Mouse (Mus musculus) embryonic fibroblast, embryonic 13.5 days (primary cell): Measurements from ENCODE around the gene Anks4b. TPM values are rescaled to one million over a fixed set of nuclear protein-coding genes. Genes with fewer than 3 reads are reported as not detected.

Experiments used
- H3K27ac ChIP-seq: 2 replicates; pipeline ENCODE4 v1.5.1; 2012; ENCODE audit warnings: low read length, control low read depth, inconsistent platforms; ENCODE audit not compliant: insufficient read depth
- H3K4me1 ChIP-seq: 2 replicates; pipeline ENCODE4 v1.6.1; 2011; ENCODE audit warnings: low read length; ENCODE audit not compliant: control insufficient read depth, insufficient read depth
- H3K4me3 ChIP-seq: 2 replicates; pipeline ENCODE4 v1.5.1; 2011; ENCODE audit warnings: mild to moderate bottlenecking, control low read depth, low read length; ENCODE audit not compliant: insufficient read depth
- CTCF ChIP-seq: IDR thresholded peaks from 2 replicates; pipeline ENCODE4 v1.5.1; 2011; ENCODE audit warnings: mild to moderate bottlenecking, control low read depth, low read length, moderate library complexity, borderline replicate concordance; ENCODE audit not compliant: insufficient read depth
- POLR2A ChIP-seq: IDR thresholded peaks from 2 replicates; pipeline ENCODE4 v1.6.1; 2011; ENCODE audit warnings: low read depth, mild to moderate bottlenecking, control low read depth, low read length, moderate library complexity
- polyA plus RNA-seq: library from polyadenylated mRNA; stranded (reverse); fragments of >200 nt; gene quantifications from 2 replicates; pipeline ENCODE4 v1.2.4, GENCODE M21; 2011; ENCODE audit warnings: low read depth; ENCODE audit not compliant: missing spikeins, insufficient read length

Anks4b gene
- polyA plus RNA-seq, 1 experiment = not detected

DNA sequence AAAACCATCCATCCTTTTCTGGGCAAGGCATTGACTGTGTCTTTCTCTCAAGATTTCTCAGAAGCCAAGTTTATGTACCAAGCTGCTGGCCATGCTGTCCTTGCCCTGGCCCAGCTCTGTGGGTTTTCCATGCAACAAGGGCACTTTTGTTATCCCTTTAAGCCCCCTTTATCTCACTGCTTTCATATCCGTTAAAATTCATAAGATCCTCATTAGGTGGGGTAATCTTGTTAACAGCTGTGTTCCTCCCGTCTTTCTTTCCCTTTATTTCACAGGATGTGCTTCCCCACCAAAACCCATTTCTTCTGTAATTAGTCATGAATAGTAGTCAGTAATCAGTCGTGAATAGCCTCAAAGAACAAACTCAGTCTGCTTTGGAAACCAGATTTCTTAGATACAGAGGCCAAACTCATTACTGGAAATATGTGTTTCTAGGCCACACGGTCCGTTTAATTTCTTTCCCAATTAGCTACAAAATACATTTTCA lies 16.0 kb upstream of the Anks4b start:
- H3K4me1 ChIP-seq = no peaks in the 10 kb centered on the region
- TF ChIP-seq POLR2A (no peak), CTCF (no peak)
- H3K4me3 ChIP-seq = no peak overlapping the region
- H3K27ac ChIP-seq = no peak overlapping the region

DNA sequence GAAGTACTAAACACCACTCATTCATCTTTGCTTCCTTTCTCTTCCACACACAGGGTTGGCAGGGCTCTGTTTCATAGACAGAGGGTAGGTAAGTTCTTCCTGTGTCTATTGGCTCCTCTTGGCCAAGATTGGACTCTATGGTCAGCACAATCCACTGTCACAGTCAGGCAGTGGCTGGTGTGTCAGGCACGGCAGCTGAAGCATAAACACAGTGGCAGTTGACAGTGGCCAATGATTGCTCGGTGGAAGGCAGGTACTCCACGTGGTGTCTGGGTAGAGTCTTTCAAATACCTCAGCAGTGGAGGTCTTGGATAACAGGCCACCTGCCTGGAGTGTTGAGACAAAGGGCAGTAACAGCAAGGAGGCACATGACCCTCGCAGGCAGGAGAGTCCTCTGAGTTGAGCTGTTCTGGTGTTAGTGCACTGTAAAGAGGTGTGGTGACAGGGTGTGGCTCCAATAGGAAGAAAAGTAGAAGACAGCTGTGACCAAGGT lies 15.5 kb upstream of the Anks4b start:
- Histone ChIP-seq H3K4me1 (no peaks in the 10 kb centered on the region), H3K27ac (no peak overlapping the region), H3K4me3 (no peak overlapping the region)
- TF ChIP-seq POLR2A (no peak), CTCF (no peak)

- Histone ChIP-seq H3K4me3 (no peak overlapping the region), H3K27ac (no peak overlapping the region), H3K4me1 (no peaks in the 10 kb centered on the region)
- TF ChIP-seq CTCF (no peak), POLR2A (no peak)
Measured at GRCm38 (mm10) chr7:120163581-120164251, 9.9 kb upstream of the Anks4b start.

GRCm38 (mm10) chr7:120172188-120172700 lies 1.4 kb upstream of the Anks4b start:
- H3K4me3 ChIP-seq = no peak overlapping the region
- TF ChIP-seq POLR2A (no peak), CTCF (no peak)
- no peaks in the 10 kb centered on the region for H3K4me1 ChIP-seq
- no peak overlapping the region for H3K27ac ChIP-seq

- no peak overlapping the region for H3K4me3 ChIP-seq
- H3K27ac ChIP-seq = no peak overlapping the region
- no peaks in the 10 kb centered on the region for H3K4me1 ChIP-seq
- TF ChIP-seq CTCF (no peak), POLR2A (no peak)
Measured at GRCm38 (mm10) chr7:120174723-120175504, 1.3 kb downstream of the Anks4b start.

GRCm38 (mm10) chr7:120177611-120178010 lies 4.0 kb downstream of the Anks4b start:
- Histone ChIP-seq H3K27ac (no peak overlapping the region), H3K4me3 (no peak overlapping the region), H3K4me1 (no peaks in the 10 kb centered on the region)
- no peak for TF ChIP-seq CTCF
- TF ChIP-seq POLR2A = no peak

DNA sequence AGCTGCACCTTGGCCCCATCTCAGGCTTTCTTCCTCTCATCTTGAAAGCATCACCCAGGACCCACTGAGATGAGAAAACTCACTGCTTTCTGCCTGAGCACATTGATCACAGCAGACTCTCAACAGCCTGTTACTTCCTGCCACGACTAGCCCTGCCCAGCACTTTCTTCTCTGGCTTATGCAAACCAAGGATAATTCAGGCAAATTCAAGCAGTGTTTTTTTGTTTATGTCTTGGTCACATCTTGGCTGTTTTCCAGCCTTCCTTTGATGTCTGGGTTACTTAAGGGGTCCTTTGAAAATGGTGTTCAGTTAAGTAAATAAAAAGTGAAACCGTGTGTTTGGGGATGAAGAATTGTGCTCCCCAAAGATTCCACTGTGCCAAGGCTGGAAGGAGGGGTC lies 5.3 kb downstream of the Anks4b start:
- H3K27ac ChIP-seq = no peak overlapping the region
- no peaks in the 10 kb centered on the region for H3K4me1 ChIP-seq
- no peak overlapping the region for H3K4me3 ChIP-seq
- TF ChIP-seq CTCF (no peak), POLR2A (no peak)

DNA sequence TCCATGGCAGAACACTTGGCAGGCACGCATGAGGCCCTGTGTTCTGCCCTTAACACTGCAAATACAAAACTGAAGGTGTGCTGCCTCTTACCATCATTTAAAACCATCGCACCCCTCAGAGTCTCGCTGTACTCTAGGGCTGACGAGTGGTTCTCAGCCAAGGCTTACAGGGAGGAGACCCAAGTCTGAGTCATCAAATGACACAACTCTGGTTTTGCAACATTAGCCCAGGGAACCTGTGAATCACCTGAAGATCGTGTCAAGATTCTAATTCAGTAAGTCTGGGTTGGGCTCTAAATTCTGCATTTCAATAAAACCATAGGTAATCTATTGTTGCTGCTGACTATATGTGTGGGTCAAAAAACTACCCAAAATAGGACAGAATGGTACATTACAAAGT lies 6.9 kb downstream of the Anks4b start:
- no peak overlapping the region for H3K4me3 ChIP-seq
- no peak for TF ChIP-seq POLR2A
- TF ChIP-seq CTCF = no peak
- no peak overlapping the region for H3K27ac ChIP-seq
- no peaks in the 10 kb centered on the region for H3K4me1 ChIP-seq

GRCm38 (mm10) chr7:120181401-120182230 lies 8.0 kb downstream of the Anks4b start:
- no peak overlapping the region for H3K27ac ChIP-seq
- no peak for TF ChIP-seq POLR2A
- no peak for TF ChIP-seq CTCF
- H3K4me3 ChIP-seq = no peak overlapping the region
- H3K4me1 ChIP-seq = no peaks in the 10 kb centered on the region
